Mouse (Mus musculus): ENCODE measurements around the gene Trip10. TPM values are rescaled to one million over a fixed set of nuclear protein-coding genes. Genes with fewer than 3 reads are reported as not detected.

The Trip10 gene
- polyA plus RNA-seq, 1 experiment from 2014 or later: 16.5 TPM

GRCm38 (mm10) chr17:57228873-57229272 lies 20.4 kb upstream of the Trip10 start:
- Histone ChIP-seq H3K4me3 (ENCODE audit: inconsistent target) (no peak overlapping the region), H3K79me2 (ENCODE audit: inconsistent target) (no peaks in the 10 kb centered on the region), H3K36me3 (ENCODE audit: inconsistent target) (no peaks in the 10 kb centered on the region), H3K27ac (no peak overlapping the region)
- WGBS (ENCODE audit: missing documents): 94% methylated on average over 3 of the region's 3 CpGs

GRCm38 (mm10) chr17:57229851-57230727 lies 19.2 kb upstream of the Trip10 start:
- WGBS (ENCODE audit: missing documents): 58% methylated on average over 14 of the region's 15 CpGs
- peaks cover 7% of the 10 kb centered on the region for H3K36me3 ChIP-seq (ENCODE audit: inconsistent target)
- H3K79me2 ChIP-seq (ENCODE audit: inconsistent target): no peaks in the 10 kb centered on the region
- H3K4me3 ChIP-seq (ENCODE audit: inconsistent target): no peak overlapping the region
- H3K27ac ChIP-seq: no peak overlapping the region

- H3K36me3 ChIP-seq (ENCODE audit: inconsistent target): peaks cover 12% of the 10 kb centered on the region
- no peaks in the 10 kb centered on the region for H3K79me2 ChIP-seq (ENCODE audit: inconsistent target)
- 18% methylated on average over 6 of the region's 6 CpGs for WGBS (ENCODE audit: missing documents)
- H3K4me3 ChIP-seq (ENCODE audit: inconsistent target): no peak overlapping the region
- H3K27ac ChIP-seq: no peak overlapping the region
Observed at GRCm38 (mm10) chr17:57230728-57231125, 18.5 kb upstream of the Trip10 start.

GRCm38 (mm10) chr17:57231321-57231771 lies 17.9 kb upstream of the Trip10 start:
- H3K36me3 ChIP-seq (ENCODE audit: inconsistent target): peaks cover 18% of the 10 kb centered on the region
- no peak overlapping the region for H3K4me3 ChIP-seq (ENCODE audit: inconsistent target)
- no peaks in the 10 kb centered on the region for H3K79me2 ChIP-seq (ENCODE audit: inconsistent target)
- H3K27ac ChIP-seq: no peak overlapping the region

GRCm38 (mm10) chr17:57232200-57232599 lies 17.1 kb upstream of the Trip10 start:
- Histone ChIP-seq H3K4me3 (ENCODE audit: inconsistent target) (no peak overlapping the region), H3K27ac (no peak overlapping the region), H3K79me2 (ENCODE audit: inconsistent target) (no peaks in the 10 kb centered on the region)

GRCm38 (mm10) chr17:57233038-57233437 lies 16.2 kb upstream of the Trip10 start:
- H3K27ac ChIP-seq: no peak overlapping the region
- 85% methylated on average over 7 of the region's 7 CpGs for WGBS (ENCODE audit: missing documents)

More at GRCm38 (mm10) chr17:57232200-57232599, 17.1 kb upstream of the Trip10 start:
- whole genome bisulfite sequencing (ENCODE audit: missing documents): 100% methylated on average over 1 of the region's 1 CpGs
- peaks cover 27% of the 10 kb centered on the region for H3K36me3 ChIP-seq (ENCODE audit: inconsistent target)

GRCm38 (mm10) chr17:57234254-57234928 lies 14.9 kb upstream of the Trip10 start:
- Histone ChIP-seq H3K4me3 (ENCODE audit: inconsistent target) (no peak overlapping the region), H3K36me3 (ENCODE audit: inconsistent target) (peaks cover 35% of the 10 kb centered on the region), H3K27ac (no peak overlapping the region), H3K79me2 (ENCODE audit: inconsistent target) (no peaks in the 10 kb centered on the region)
- WGBS (ENCODE audit: missing documents): 89% methylated on average over 12 of the region's 12 CpGs

More at GRCm38 (mm10) chr17:57233038-57233437, 16.2 kb upstream of the Trip10 start:
- H3K79me2 ChIP-seq (ENCODE audit: inconsistent target): no peaks in the 10 kb centered on the region
- peaks cover 35% of the 10 kb centered on the region for H3K36me3 ChIP-seq (ENCODE audit: inconsistent target)
- H3K4me3 ChIP-seq (ENCODE audit: inconsistent target): no peak overlapping the region

- Histone ChIP-seq H3K4me3 (ENCODE audit: inconsistent target) (no peak overlapping the region), H3K27ac (no peak overlapping the region), H3K79me2 (ENCODE audit: inconsistent target) (no peaks in the 10 kb centered on the region), H3K36me3 (ENCODE audit: inconsistent target) (peaks cover 35% of the 10 kb centered on the region)
- 98% methylated on average over 5 of the region's 5 CpGs for WGBS (ENCODE audit: missing documents)
Observed at GRCm38 (mm10) chr17:57235803-57236202, 13.5 kb upstream of the Trip10 start.

GRCm38 (mm10) chr17:57237181-57237580 lies 12.1 kb upstream of the Trip10 start:
- Histone ChIP-seq H3K36me3 (ENCODE audit: inconsistent target) (peaks cover 47% of the 10 kb centered on the region), H3K79me2 (ENCODE audit: inconsistent target) (no peaks in the 10 kb centered on the region; the same call in 1 of the 2 replicates), H3K27ac (no peak overlapping the region), H3K4me3 (ENCODE audit: inconsistent target) (no peak overlapping the region)
- WGBS (ENCODE audit: missing documents): 97% methylated on average over 9 of the region's 9 CpGs

- Histone ChIP-seq H3K4me3 (ENCODE audit: inconsistent target) (no peak overlapping the region), H3K79me2 (ENCODE audit: inconsistent target) (no peaks in the 10 kb centered on the region; the same call in 1 of the 2 replicates)
- 87% methylated on average over 10 of the region's 10 CpGs for WGBS (ENCODE audit: missing documents)
Observed at GRCm38 (mm10) chr17:57243650-57244370, 5.4 kb upstream of the Trip10 start.

GRCm38 (mm10) chr17:57245311-57245929 lies 3.8 kb upstream of the Trip10 start:
- Histone ChIP-seq H3K79me2 (ENCODE audit: inconsistent target) (peaks cover 7% of the 10 kb centered on the region; the same call in 1 of the 2 replicates), H3K36me3 (ENCODE audit: inconsistent target) (peaks cover 44% of the 10 kb centered on the region), H3K27ac (no peak overlapping the region), H3K4me3 (ENCODE audit: inconsistent target) (no peak overlapping the region)
- WGBS (ENCODE audit: missing documents): 97% methylated on average over 8 of the region's 10 CpGs

More at GRCm38 (mm10) chr17:57243650-57244370, 5.4 kb upstream of the Trip10 start:
- H3K27ac ChIP-seq: no peak overlapping the region
- peaks cover 44% of the 10 kb centered on the region for H3K36me3 ChIP-seq (ENCODE audit: inconsistent target)

- peak overlapping the region; percentile 74 for H3K4me3 ChIP-seq (ENCODE audit: inconsistent target)
- 6% methylated on average over 18 of the region's 18 CpGs for WGBS (ENCODE audit: missing documents)
- peaks cover 7% of the 10 kb centered on the region; the same call in 1 of the 2 replicates for H3K79me2 ChIP-seq (ENCODE audit: inconsistent target)
- H3K27ac ChIP-seq: peak overlapping the region; percentile 57
- peaks cover 35% of the 10 kb centered on the region for H3K36me3 ChIP-seq (ENCODE audit: inconsistent target)
Observed at GRCm38 (mm10) chr17:57246663-57247392, 2.4 kb upstream of the Trip10 start.

- H3K36me3 ChIP-seq (ENCODE audit: inconsistent target): peaks cover 28% of the 10 kb centered on the region
- peaks cover 7% of the 10 kb centered on the region; the same call in 1 of the 2 replicates for H3K79me2 ChIP-seq (ENCODE audit: inconsistent target)
- H3K4me3 ChIP-seq (ENCODE audit: inconsistent target): peak overlapping the region; percentile 74
- WGBS (ENCODE audit: missing documents): under 1% methylated on average over 45 of the region's 46 CpGs
- H3K27ac ChIP-seq: peak overlapping the region; percentile 72
Observed at GRCm38 (mm10) chr17:57247393-57248200, 1.7 kb upstream of the Trip10 start.
